Comparison of ENCODE assay signal across 8 mouse cellular contexts in genomic region chr12:83922724-83923485, GRCm38 (mm10). TPM values are rescaled to one million over a fixed set of nuclear protein-coding genes. Genes with fewer than 3 reads are reported as not detected.
A peak's percentile ranks its signal among the peaks of the same experiment; 100 is the strongest.
DNase-seq lines count a peak whose midpoint lies in the region; ATAC-seq and TF ChIP-seq lines count a peak whose summit lies in the region.

No protein-coding gene starts in this region.

- TF ChIP-seq POLR2A in heart, adult 2 months (IDR thresholded peaks at IDR 0.05; ENCODE audit: insufficient read depth, low read depth, low read length), result no peak
- no peak for TF ChIP-seq POLR2A in cortical plate, adult 2 months (IDR thresholded peaks at IDR 0.05; ENCODE audit: extremely low read depth, insufficient read depth, low read length)

- peak overlapping the region; percentile 57; the same call in 1 of the 2 replicates for H3K9ac ChIP-seq in heart, adult 2 months (ENCODE audit: low read depth, low read length)
- H3K9ac ChIP-seq in intestine, embryonic 16.5 days (ENCODE audit: low read depth, low read length), result peak overlapping the region; percentile 70
- no peak overlapping the region for H3K9ac ChIP-seq in midbrain, embryonic 15.5 days

- H3K4me3 ChIP-seq in heart, adult 2 months, result peak overlapping the region; percentile 58
- H3K4me3 ChIP-seq in cortical plate, adult 2 months (ENCODE audit: insufficient read depth, low read length), result peak overlapping the region; percentile 22; the same call in 1 of the 2 replicates
- H3K4me3 ChIP-seq in intestine, embryonic 16.5 days (ENCODE audit: low read length), result peak overlapping the region; percentile 64
- peak overlapping the region; percentile 84 for H3K4me3 ChIP-seq in midbrain, embryonic 15.5 days

- peak overlapping the region; percentile 53 for H3K4me2 ChIP-seq in intestine, embryonic 16.5 days (ENCODE audit: low read depth, low read length)
- H3K4me2 ChIP-seq in midbrain, embryonic 15.5 days, result peak overlapping the region; percentile 52

- 40% methylated on average over 8 of the region's 8 CpGs for WGBS in heart, adult 2 months
- WGBS in intestine, embryonic 16.5 days, result 24% methylated on average over 8 of the region's 8 CpGs
- WGBS in midbrain, embryonic 15.5 days, result 36% methylated on average over 8 of the region's 8 CpGs

- H3K27me3 ChIP-seq in heart, adult 2 months (ENCODE audit: control insufficient read depth, insufficient read depth, low read length), result no peaks in the 10 kb centered on the region
- H3K27me3 ChIP-seq in intestine, embryonic 16.5 days (replicated peaks; ENCODE audit: control insufficient read depth, insufficient read depth, low read length), result no peaks in the 10 kb centered on the region
- H3K27me3 ChIP-seq in midbrain, embryonic 15.5 days (replicated peaks), result no peaks in the 10 kb centered on the region

- peak overlapping the region; percentile 95 for H3K27ac ChIP-seq in heart, adult 2 months
- peak overlapping the region; percentile 79 for H3K27ac ChIP-seq in cortical plate, adult 2 months (ENCODE audit: insufficient read depth, low read length)
- peak overlapping the region; percentile 87 for H3K27ac ChIP-seq in intestine, embryonic 16.5 days (ENCODE audit: low read length)
- no peak overlapping the region for H3K27ac ChIP-seq in midbrain, embryonic 15.5 days

- H3K36me3 ChIP-seq in heart, adult 2 months (ENCODE audit: control insufficient read depth, insufficient read depth, low read length), result peaks cover 2% of the 10 kb centered on the region
- H3K36me3 ChIP-seq in intestine, embryonic 16.5 days (ENCODE audit: control insufficient read depth, insufficient read depth, low read length), result no peaks in the 10 kb centered on the region
- no peaks in the 10 kb centered on the region for H3K36me3 ChIP-seq in midbrain, embryonic 15.5 days (replicated peaks)

- peaks cover 4% of the 10 kb centered on the region for H3K79me2 ChIP-seq in heart, adult 2 months (replicated peaks; ENCODE audit: control insufficient read depth, insufficient read depth, low read length)

- TF ChIP-seq EP300 in heart, adult 2 months (IDR thresholded peaks at IDR 0.05; ENCODE audit: insufficient read depth, low read depth, low read length), result no peak

- no peaks in the 10 kb centered on the region for H3K9me3 ChIP-seq in intestine, embryonic 16.5 days (ENCODE audit: control insufficient read depth, low read length)
- no peaks in the 10 kb centered on the region for H3K9me3 ChIP-seq in midbrain, embryonic 15.5 days

- intact Hi-C loops in heart, adult 2 months (cut with DNase I), result no loop called here
- intact Hi-C loops in heart, postnatal 25 days (cut with DNase I), result no loop called here

- no peak for DNase-seq in heart, adult 2 months
- no peak for DNase-seq in heart, postnatal 25 days (ENCODE audit: low spot score)
- DNase-seq in cerebellum, adult 11 months, result no peak
- no peak for DNase-seq in spleen, postnatal 14 days (ENCODE audit: low spot score in 2 of 2)

- peaks cover 8% of the 10 kb centered on the region for H3K4me1 ChIP-seq in heart, adult 2 months (ENCODE audit: control insufficient read depth, insufficient read depth, low read length)
- H3K4me1 ChIP-seq in cortical plate, adult 2 months (ENCODE audit: control insufficient read depth, insufficient read depth, low read length), result peaks cover 3% of the 10 kb centered on the region; the same call in 1 of the 2 replicates
- H3K4me1 ChIP-seq in intestine, embryonic 16.5 days (ENCODE audit: control insufficient read depth, insufficient read depth, low read length), result peaks cover 25% of the 10 kb centered on the region
- peaks cover 19% of the 10 kb centered on the region for H3K4me1 ChIP-seq in midbrain, embryonic 15.5 days

- no peak for TF ChIP-seq CTCF in heart, adult 2 months (IDR thresholded peaks at IDR 0.05)
- TF ChIP-seq CTCF in cortical plate, adult 2 months (IDR thresholded peaks at IDR 0.05; ENCODE audit: extremely low read depth, insufficient read depth, low read length), result no peak

- no peak for ATAC-seq in intestine, embryonic 16.5 days
- no peak for ATAC-seq in midbrain, embryonic 15.5 days (replicated peaks)
- no peak for ATAC-seq in monocyte, adult 5-6 weeks (replicated peaks; ENCODE audit: insufficient number of reproducible peaks, low FRiP score, low TSS enrichment, poor library complexity, severe bottlenecking)

RNA-seq across cellular contexts. Expression of gene Numb, which starts 1.2 kb away (rescaled TPM):
- total RNA-seq in heart, adult 2 months (2021), result 10 to 100 TPM; 31.6 to 32.3 TPM
- polyA plus RNA-seq in heart, adult 2 months (2012; rRNA removed), result 31.1 and 38.1 TPM in 2 replicates
- total RNA-seq in heart, postnatal 25 days (2021), result 10 to 100 TPM; 29.5 to 36.3 TPM
- polyA plus RNA-seq in cortical plate, adult 2 months (2012; rRNA removed), result 69.6 and 74.6 TPM in 2 replicates
- 35.7 and 36.1 TPM in 2 replicates for polyA plus RNA-seq in intestine, embryonic 16.5 days (2015; fragmentation: Nextera tagmentation; extraction: Ambion mirVana)
- polyA plus RNA-seq in midbrain, embryonic 15.5 days (2015; fragmentation: Nextera tagmentation; extraction: Ambion mirVana), result 16.0 and 17.5 TPM in 2 replicates
- 21.1 to 36.1 TPM (median 30.5 TPM) in 3 replicates for total RNA-seq in monocyte, adult 5-6 weeks (2017)

RNA-seq across cellular contexts. Expression of gene Riox1, which starts 27.5 kb away (rescaled TPM):
- total RNA-seq in heart, adult 2 months (2021), result 1 to 10 TPM; 4.4 to 4.7 TPM
- polyA plus RNA-seq in heart, adult 2 months (2012; rRNA removed), result 2.8 and 3.4 TPM in 2 replicates
- total RNA-seq in heart, postnatal 25 days (2021), result 1 to 10 TPM; 5.2 to 5.5 TPM
- polyA plus RNA-seq in cortical plate, adult 2 months (2012; rRNA removed), result 11.5 and 11.8 TPM in 2 replicates
- 10.2 and 11.7 TPM in 2 replicates for polyA plus RNA-seq in intestine, embryonic 16.5 days (2015; fragmentation: Nextera tagmentation; extraction: Ambion mirVana)
- polyA plus RNA-seq in midbrain, embryonic 15.5 days (2015; fragmentation: Nextera tagmentation; extraction: Ambion mirVana), result 10.6 and 12.7 TPM in 2 replicates
- total RNA-seq in monocyte, adult 5-6 weeks (2017), result 5.4 to 10.9 TPM (median 7.5 TPM) in 3 replicates

Comparison
In these comparisons a context has a peak if more than half of its experiments do, and no peak if none do; other contexts are left out.
1. H3K4me3 ChIP-seq: peak in every context shown above with its lines; median percentile 84 in midbrain, embryonic 15.5 days; 64 in intestine, embryonic 16.5 days; 58 in heart, adult 2 months; 22 in cortical plate, adult 2 months.